In the genomic region with DNA sequence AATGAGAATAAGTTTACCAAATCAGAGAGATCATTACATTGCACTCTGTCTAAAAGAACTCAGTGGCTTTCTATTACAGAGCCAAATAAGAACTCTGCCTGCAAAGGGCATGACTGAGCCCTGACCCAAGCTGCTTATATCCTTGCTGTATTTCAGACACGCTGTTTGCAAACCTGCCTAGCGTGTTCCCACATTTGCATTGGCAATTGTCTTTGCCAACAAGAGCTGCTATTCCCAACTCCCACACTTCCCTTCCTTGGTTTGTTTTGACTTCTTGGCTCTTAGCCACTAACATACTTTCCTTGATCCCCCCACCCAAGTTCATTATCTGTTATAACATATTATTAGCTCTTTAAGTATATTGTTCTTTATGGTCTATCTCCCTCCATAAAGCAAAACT, we compare ENCODE assay signal across 22 mouse cellular contexts.
DNase-seq lines count a peak whose midpoint lies in the region; ATAC-seq lines count a peak whose summit lies in the region.
"Had no signal": no experiment of that assay in that cellular context is flagged by ENCODE, and none has a peak within 500 bp of the region (broad histone marks: within the 10 kb centered on the region; RNA-seq: fewer than 3 reads in every experiment).

No protein-coding gene starts in this region.

- H3K27ac ChIP-seq in lung, embryonic 16.5 days (ENCODE audit: low read length): no peak overlapping the region
- H3K27ac ChIP-seq: embryonic facial prominence, embryonic 12.5 days; embryonic facial prominence, embryonic 15.5 days; forebrain, embryonic 12.5 days had no signal

- no peak overlapping the region for H3K9ac ChIP-seq in lung, embryonic 16.5 days (ENCODE audit: low read length)
- H3K9ac ChIP-seq: embryonic facial prominence, embryonic 12.5 days; embryonic facial prominence, embryonic 15.5 days; forebrain, embryonic 12.5 days had no signal

- no peaks in the 10 kb centered on the region for H3K9me3 ChIP-seq in lung, embryonic 16.5 days (ENCODE audit: control insufficient read depth, low read length)
- H3K9me3 ChIP-seq: embryonic facial prominence, embryonic 12.5 days; embryonic facial prominence, embryonic 15.5 days; forebrain, embryonic 12.5 days had no signal

- DNase-seq in heart, adult 11 months: peak; percentile 19
- no peak for DNase-seq in heart, postnatal 14 days
- no peak for DNase-seq in lung, postnatal 36 days
- DNase-seq in gonadal fat pad, adult 2 months (ENCODE audit: low read depth): peak; percentile 40
- DNase-seq in testis, postnatal 14 days (ENCODE audit: low spot score): no peak
- DNase-seq: adrenal gland, adult 2 months; adrenal gland, postnatal 10 days; adrenal gland, postnatal 25 days; cerebellum, adult 11 months; cerebellum, adult 18-20 months; cerebellum, adult 8-10 months; cerebellum, adult 9-11 months; cerebellum, postnatal 14 days; cerebellum, postnatal 36 days; embryo, embryonic 11 days had no signal

- H3K27me3 ChIP-seq in lung, embryonic 16.5 days (ENCODE audit: control insufficient read depth, insufficient read depth, low read depth, low read length): no peaks in the 10 kb centered on the region
- H3K27me3 ChIP-seq: embryonic facial prominence, embryonic 12.5 days; embryonic facial prominence, embryonic 15.5 days; forebrain, embryonic 12.5 days had no signal

- no peak overlapping the region for H3K4me3 ChIP-seq in lung, embryonic 16.5 days (ENCODE audit: low read length)
- H3K4me3 ChIP-seq: embryonic facial prominence, embryonic 12.5 days; embryonic facial prominence, embryonic 15.5 days; erythroblast, embryonic 14.5 days; forebrain, embryonic 12.5 days had no signal

- intact Hi-C loops in heart, postnatal 14 days (cut with DNase I): no loop called here

- 26% methylated on average over 2 of the region's 2 CpGs for WGBS in lung, embryonic 16.5 days

- H3K36me3 ChIP-seq in lung, embryonic 16.5 days (ENCODE audit: control insufficient read depth, insufficient read depth, low read length): no peaks in the 10 kb centered on the region
- H3K36me3 ChIP-seq: embryonic facial prominence, embryonic 12.5 days; embryonic facial prominence, embryonic 15.5 days; forebrain, embryonic 12.5 days had no signal

- no peak overlapping the region for H3K4me2 ChIP-seq in lung, embryonic 16.5 days (ENCODE audit: low read depth, low read length)
- H3K4me2 ChIP-seq: embryonic facial prominence, embryonic 12.5 days; embryonic facial prominence, embryonic 15.5 days; forebrain, embryonic 12.5 days had no signal

- ATAC-seq in lung, embryonic 16.5 days (ENCODE audit: low read depth): 0 out of 2 replicates have a peak, but pooled peaks have one; percentile 26
- ATAC-seq: forebrain, embryonic 14.5 days; forebrain, embryonic 16.5 days had no signal

- H3K4me1 ChIP-seq in lung, embryonic 16.5 days (replicated peaks; ENCODE audit: control insufficient read depth, insufficient read depth, low read length): peaks cover 7% of the 10 kb centered on the region; the same call in 1 of the 2 replicates
- H3K4me1 ChIP-seq: embryonic facial prominence, embryonic 12.5 days; embryonic facial prominence, embryonic 15.5 days; forebrain, embryonic 12.5 days had no signal

Comparison
In these comparisons a context has a peak if more than half of its experiments do, and no peak if none do; other contexts are left out.
1. DNase-seq: peak in heart, adult 11 months (single experiment) and gonadal fat pad, adult 2 months (single experiment); none in heart, postnatal 14 days (0 of 2), lung, postnatal 36 days (single experiment) and testis, postnatal 14 days (single experiment).